Mouse (Mus musculus) mature B cell (primary cell): Measurements from ENCODE around the gene Cyp26c1.

Experiments used
- in situ Hi-C: fragments of 300-500 bp; cut with MboI; formaldehyde crosslinking; loops from 2 replicates; pipeline ENCODE4 v1.14.3; 2019

Gene Cyp26c1

GRCm38 (mm10) chr19:37685281-37685680 is at the start of gene Cyp26c1:
Gene Cyp26c1 (plus strand): TSS chr19:37685581.
- in situ Hi-C loops, result no loop called here

GRCm38 (mm10) chr19:37647994-37648393 is 37.4 kb upstream of the Cyp26c1 start:
- in situ Hi-C loops, result no loop called here

GRCm38 (mm10) chr19:37650526-37650925 is 34.9 kb upstream of the Cyp26c1 start:
- in situ Hi-C loops, result no loop called here

DNA sequence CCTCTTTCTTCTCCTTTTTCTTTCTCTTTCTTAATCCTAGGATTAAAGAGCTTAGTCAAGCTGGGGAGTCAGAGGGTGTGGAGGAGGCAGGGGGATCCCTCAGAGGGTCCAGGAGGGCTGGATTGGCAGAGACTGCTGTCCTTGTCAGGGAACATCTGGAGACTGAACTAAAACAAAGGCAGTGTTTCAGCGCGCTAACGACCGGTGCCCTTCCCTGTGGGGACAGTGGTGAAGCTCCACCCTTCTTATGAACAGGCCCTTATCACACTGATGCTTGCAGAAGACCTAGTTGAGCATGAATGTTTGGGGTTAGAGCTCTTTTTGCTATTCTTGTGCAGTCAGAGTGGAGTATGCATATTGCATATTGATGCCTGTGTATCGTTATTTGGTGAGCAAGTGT is 31.4 kb upstream of the Cyp26c1 start:
- in situ Hi-C loops, result no loop called here

- in situ Hi-C loops, result no loop called here
Measured at GRCm38 (mm10) chr19:37656441-37656840, 28.9 kb upstream of the Cyp26c1 start.

- in situ Hi-C loops, result no loop called here
Measured at GRCm38 (mm10) chr19:37665256-37665655, 20.1 kb upstream of the Cyp26c1 start.

GRCm38 (mm10) chr19:37667855-37668594 is 17.4 kb upstream of the Cyp26c1 start:
- in situ Hi-C loops, result no loop called here

GRCm38 (mm10) chr19:37668657-37669056 is 16.7 kb upstream of the Cyp26c1 start:
- in situ Hi-C loops, result no loop called here

DNA sequence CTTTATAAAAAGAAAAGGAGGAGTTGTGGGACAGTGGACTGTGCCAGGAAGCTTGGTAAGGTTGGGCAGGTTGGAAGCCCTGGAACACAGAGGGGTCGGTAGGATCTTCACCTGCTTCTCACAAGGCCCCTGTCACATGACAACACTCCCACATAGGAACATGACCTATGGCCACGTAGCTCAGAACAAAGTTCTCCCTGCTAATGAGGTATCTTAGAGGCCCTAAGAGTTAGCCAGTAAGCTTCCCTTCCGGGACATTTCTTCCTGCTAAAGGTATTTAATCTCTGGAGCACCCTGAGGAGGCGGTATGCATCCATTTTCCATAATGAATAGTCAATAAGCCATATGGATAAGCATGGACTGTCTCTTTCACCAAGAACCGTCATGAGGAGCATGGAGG is 15.9 kb upstream of the Cyp26c1 start:
- in situ Hi-C loops, result no loop called here

DNA sequence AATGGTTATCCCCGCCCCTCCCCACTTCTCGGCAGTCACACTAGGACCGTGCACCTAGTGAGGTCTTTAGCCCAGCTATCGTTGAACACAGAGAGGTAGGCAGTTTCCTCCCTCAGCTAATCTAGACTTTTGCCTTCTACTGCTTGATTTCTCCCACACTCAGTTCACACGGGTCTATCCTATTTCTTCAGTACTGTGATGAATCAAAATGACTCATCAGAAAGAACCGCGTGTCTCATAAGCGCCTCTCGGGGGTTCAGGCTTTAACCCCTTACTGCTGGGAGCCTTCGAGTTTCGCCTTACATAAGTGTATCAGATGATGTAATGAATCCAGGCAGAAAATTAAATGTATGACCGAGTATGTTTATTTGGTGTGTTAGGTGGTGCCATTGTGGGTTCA is 12.0 kb upstream of the Cyp26c1 start:
- in situ Hi-C loops, result no loop called here

DNA sequence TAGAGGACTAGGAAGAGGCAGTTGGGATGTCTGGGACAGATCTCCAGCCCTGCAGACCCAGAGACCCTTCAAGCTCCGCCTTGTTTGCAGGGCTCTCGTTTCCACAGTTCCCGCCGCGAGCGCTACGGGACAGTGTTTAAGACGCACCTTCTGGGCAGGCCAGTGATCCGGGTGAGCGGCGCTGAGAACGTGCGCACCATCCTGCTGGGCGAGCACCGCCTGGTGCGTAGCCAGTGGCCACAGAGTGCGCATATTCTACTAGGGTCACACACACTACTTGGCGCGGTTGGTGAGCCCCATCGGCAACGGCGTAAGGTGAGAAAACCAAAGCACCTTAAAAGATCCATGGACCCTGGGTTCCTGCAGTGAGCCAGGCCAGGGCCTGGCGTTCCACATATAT is 966 bp downstream of the Cyp26c1 start:
- in situ Hi-C loops, result no loop called here

GRCm38 (mm10) chr19:37686941-37687850 is 1.8 kb downstream of the Cyp26c1 start:
- in situ Hi-C loops, result no loop called here

GRCm38 (mm10) chr19:37689478-37689877 is 4.1 kb downstream of the Cyp26c1 start:
- in situ Hi-C loops, result no loop called here

DNA sequence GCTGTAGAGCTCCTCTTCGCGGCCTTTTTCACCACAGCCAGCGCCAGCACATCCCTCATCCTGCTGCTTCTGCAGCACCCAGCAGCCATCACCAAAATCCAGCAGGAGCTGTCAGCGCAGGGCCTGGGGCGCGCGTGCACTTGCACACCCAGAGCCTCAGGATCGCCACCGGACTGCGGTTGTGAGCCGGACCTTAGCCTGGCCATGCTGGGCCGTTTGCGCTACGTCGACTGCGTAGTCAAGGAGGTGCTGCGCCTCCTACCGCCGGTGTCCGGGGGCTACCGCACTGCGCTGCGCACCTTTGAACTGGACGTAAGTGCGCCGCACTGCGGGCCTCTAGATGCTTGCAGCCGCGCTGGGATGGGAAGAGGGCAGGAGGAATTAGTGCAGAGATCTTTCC is 5.3 kb downstream of the Cyp26c1 start:
- in situ Hi-C loops, result no loop called here

GRCm38 (mm10) chr19:37692879-37693278 is 7.5 kb downstream of the Cyp26c1 start:
- in situ Hi-C loops, result no loop called here

- in situ Hi-C loops, result no loop called here
Measured at GRCm38 (mm10) chr19:37695146-37695545, 9.8 kb downstream of the Cyp26c1 start.

DNA sequence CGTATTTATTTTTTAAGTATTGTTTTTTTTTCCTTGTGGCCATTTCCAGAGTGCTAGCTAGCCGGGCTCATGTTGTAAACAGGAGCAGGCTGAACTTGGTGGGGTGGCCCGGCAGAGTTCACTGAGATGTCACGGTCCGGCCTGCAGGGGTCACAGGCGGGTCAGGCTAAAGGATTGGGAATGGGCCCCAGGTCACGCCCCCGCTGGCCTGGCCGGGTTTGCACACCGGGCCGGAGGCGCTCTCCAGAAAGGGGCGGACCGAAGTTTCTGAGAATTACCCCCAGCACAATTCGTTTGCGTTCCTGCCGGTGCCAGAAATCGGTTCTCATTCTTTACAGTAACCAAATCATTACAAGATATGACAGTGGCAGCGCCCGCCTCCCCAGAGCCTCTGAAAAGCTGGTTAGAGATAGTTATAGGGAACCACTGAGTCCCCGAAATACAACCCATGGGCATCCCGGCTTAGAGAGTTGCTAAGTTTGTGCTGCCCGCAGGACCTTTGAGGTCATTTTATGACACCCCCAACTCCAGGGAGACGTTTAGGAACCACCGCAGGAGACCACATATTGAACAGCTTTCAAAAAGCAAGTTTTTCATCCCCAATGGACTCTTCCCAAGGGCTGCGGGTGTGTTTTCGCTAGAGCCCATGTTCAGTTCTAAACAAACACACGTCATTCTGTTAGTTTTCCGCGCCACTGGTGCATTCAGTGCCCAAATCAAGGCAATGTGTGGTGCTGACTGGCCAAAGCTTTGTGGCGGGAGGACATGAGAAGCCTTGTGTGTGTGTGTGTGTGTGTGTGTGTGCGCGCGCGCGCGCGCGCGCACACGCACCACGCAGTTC is 10.6 kb downstream of the Cyp26c1 start:
- in situ Hi-C loops, result no loop called here

DNA sequence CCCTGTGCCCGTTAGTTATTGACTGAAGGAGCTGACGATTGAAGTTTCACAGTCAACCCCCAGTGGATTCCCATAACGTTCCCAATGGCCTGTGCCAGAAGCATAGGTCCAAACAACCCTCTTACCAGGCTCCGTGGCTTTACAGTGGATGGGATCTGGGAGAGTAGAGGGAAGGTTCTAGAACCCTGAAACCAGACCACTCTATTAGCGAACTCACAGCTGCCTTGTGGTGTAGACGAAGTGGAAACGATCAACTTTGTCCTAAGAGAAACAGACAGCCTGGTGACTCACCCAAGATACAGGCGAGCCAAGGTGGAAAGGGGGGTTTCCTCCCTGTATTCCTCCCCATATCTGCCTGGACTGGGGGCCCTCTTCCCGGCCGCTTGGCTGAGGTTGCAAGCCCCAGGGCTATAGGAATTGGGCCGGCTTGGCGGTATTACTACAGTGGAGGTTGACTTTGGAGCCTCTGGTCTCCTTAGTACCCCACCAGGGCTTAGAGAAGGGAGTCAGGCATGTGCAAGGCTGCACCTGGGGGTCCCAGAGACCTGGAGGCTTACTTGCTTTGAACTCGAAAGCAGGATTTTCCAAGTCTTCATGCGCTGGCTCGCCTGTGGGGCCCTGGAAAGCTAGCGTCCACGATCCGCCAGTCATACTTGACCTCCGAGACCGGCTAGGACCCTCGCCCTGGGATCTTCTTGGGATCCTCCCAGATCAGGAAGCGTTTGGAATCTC is 11.4 kb downstream of the Cyp26c1 start:
- in situ Hi-C loops, result no loop called here

GRCm38 (mm10) chr19:37697335-37697636 is 11.9 kb downstream of the Cyp26c1 start:
- in situ Hi-C loops, result no loop called here

- in situ Hi-C loops, result no loop called here
Measured at GRCm38 (mm10) chr19:37697651-37698272, 12.4 kb downstream of the Cyp26c1 start, which contains the start of gene Cyp26a1. Gene Cyp26a1 (plus strand): TSS chr19:37697798.
